Mouse (Mus musculus) limb, embryonic 14.5 days (tissue): Measurements from ENCODE around the gene Crat. TPM values are rescaled to one million over a fixed set of nuclear protein-coding genes. Genes with fewer than 3 reads are reported as not detected.
A peak's percentile ranks its signal among the peaks of the same experiment; 100 is the strongest.

Experiments used
- ATAC-seq: fragments of 200-750 bp; cut with Nextera tagmentation; 2 replicates; pipeline ENCODE4 v1.8.0; 2017; ENCODE audit warnings: low read depth, moderate number of reproducible peaks, moderate TSS enrichment; ENCODE audit not compliant: low FRiP score
- DNase-seq: peaks from one replicate; pipeline ENCODE4 v3.0.0-alpha.2; 2015; ENCODE audit warnings: low spot score
- H3K27ac ChIP-seq: fragments of 300-500 bp; sonication (generic); replicated peaks from 2 replicates; pipeline ENCODE4 v1.5.1; 2014; ENCODE audit warnings: low read depth, mild to moderate bottlenecking, low read length, moderate library complexity, mixed read lengths
- H3K27me3 ChIP-seq: fragments of 300-500 bp; sonication (generic); 2 replicates; pipeline ENCODE4 v1.6.1; 2014; ENCODE audit warnings: low read length, mixed read lengths; ENCODE audit not compliant: control insufficient read depth, insufficient read depth
- H3K36me3 ChIP-seq: fragments of 300-500 bp; sonication (generic); 2 replicates; pipeline ENCODE4 v1.6.1; 2014; ENCODE audit warnings: mild to moderate bottlenecking, low read length, moderate library complexity, mixed read lengths; ENCODE audit not compliant: control insufficient read depth, insufficient read depth
- H3K4me1 ChIP-seq: fragments of 300-500 bp; sonication (generic); 2 replicates; pipeline ENCODE4 v1.6.1; 2014; ENCODE audit warnings: antibody characterized with exemption, low read length, mixed read lengths; ENCODE audit not compliant: control insufficient read depth, insufficient read depth
- H3K4me2 ChIP-seq: fragments of 300-500 bp; sonication (generic); replicated peaks from 2 replicates; pipeline ENCODE4 v1.6.1; 2014; ENCODE audit warnings: low read depth, mild to moderate bottlenecking, low read length, moderate library complexity; ENCODE audit not compliant: severe bottlenecking
- H3K4me3 ChIP-seq: fragments of 300-500 bp; sonication (generic); replicated peaks from 2 replicates; pipeline ENCODE4 v1.5.1; 2014; ENCODE audit warnings: low read length
- H3K9ac ChIP-seq: fragments of 300-500 bp; sonication (generic); 2 replicates; pipeline ENCODE4 v1.6.1; 2014; ENCODE audit warnings: mild to moderate bottlenecking, low read depth, low read length, moderate library complexity; ENCODE audit not compliant: severe bottlenecking
- H3K9me3 ChIP-seq: fragments of 300-500 bp; sonication (generic); 2 replicates; pipeline ENCODE4 v1.6.1; 2016; ENCODE audit warnings: low read length; ENCODE audit not compliant: control insufficient read depth
- POLR2A ChIP-seq: fragments of 200-500 bp; IDR thresholded peaks from 2 replicates; pipeline ENCODE4 v1.8.0; 2012; ENCODE audit warnings: inconsistent platforms, mild to moderate bottlenecking, moderate library complexity, borderline replicate concordance; ENCODE audit not compliant: insufficient read depth, insufficient read length; ENCODE audit errors: extremely low read depth
- WGBS: fragments of 180-500 bp; shearing (Covaris S2); extraction: QIAGEN DNeasy Blood & Tissue Kit; methylation state at CpG from one replicate; pipeline ENCODE4 v1.1.7; 2014; 5-methylcytosine and 5-hydroxymethylcytosine counted together
- polyA plus RNA-seq, 2 experiments: library from polyadenylated mRNA; depleted of rRNA in 1 of 2; stranded (reverse) in 1 of 2; unstranded in 1 of 2; fragments of >200 nt; fragmentation: Nextera tagmentation in 1 of 2; extraction: Ambion mirVana in 1 of 2; gene quantifications; 2 replicates each; pipeline versions ENCODE4 v1.2.1 to v1.2.3; 2012 to 2014

The Crat gene
- polyA plus RNA-seq (2012; rRNA removed) (25.0 and 31.0 TPM in 2 replicates), polyA plus RNA-seq (2014; fragmentation: Nextera tagmentation; extraction: Ambion mirVana) (33.4 and 36.1 TPM in 2 replicates)

DNA sequence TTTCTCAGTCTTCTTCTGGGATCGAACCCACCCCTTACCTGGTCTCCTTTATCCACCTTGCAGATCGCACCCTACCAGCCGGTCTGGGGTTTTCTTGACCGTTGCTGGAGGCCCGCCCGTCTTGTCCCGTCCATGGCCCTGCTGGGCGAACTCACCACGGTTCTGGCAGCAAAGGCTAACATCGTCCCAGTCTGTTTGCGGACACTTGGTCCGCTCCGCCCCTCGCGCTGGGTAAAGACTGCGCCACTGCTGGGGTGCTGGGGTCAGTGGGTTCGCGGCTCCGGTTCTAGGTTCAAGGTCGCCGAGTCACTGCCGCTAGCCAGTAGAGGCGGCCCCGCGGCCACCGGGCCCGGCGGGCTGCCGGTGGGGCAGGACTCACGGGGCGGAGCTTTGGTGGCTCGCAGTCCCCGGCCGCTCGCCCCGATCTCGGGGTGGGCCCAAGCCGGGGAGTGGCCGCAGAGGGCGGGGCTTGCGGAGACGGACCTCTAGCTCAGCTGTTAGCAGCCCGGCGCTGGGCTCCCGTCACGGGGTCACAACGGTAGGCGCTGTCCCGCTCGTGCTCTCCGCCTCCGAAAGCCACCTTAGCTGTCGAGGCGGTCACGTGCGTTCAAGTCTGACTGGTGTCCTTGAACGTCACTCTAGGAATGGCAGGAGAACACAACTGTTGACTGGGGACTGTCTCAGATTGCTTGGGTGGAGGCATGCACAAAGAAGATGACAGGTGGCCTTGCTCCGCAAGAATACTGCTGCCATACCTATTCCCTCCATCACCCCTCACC lies at the start of gene Crat:
Gene Crat, minus strand, starts transcription at position 657 of the 779 bp plus-strand sequence.
- DNase-seq: peak; percentile 77
- Histone ChIP-seq H3K9me3 (no peaks in the 10 kb centered on the region), H3K36me3 (peaks cover 9% of the 10 kb centered on the region), H3K4me1 (peaks cover 22% of the 10 kb centered on the region), H3K4me2 (peak within 1 kb of the TSS; percentile 92), H3K27ac (peak within 1 kb of the TSS; percentile 96), H3K4me3 (peak within 1 kb of the TSS; percentile 70), H3K9ac (peak within 1 kb of the TSS; percentile 89), H3K27me3 (no peaks in the 10 kb centered on the region)
- no peak; the same call in 1 of the 2 replicates for TF ChIP-seq POLR2A
- ATAC-seq: peak; percentile 82
- 1% methylated on average over 46 of the region's 58 CpGs for WGBS

- H3K9ac ChIP-seq: no peak overlapping the region
- no peaks in the 10 kb centered on the region for H3K36me3 ChIP-seq
- H3K4me3 ChIP-seq: peak overlapping the region; percentile 16
- H3K4me1 ChIP-seq: peaks cover 29% of the 10 kb centered on the region
- no peaks in the 10 kb centered on the region for H3K9me3 ChIP-seq
- ATAC-seq (no peak), DNase-seq (no peak)
- WGBS: 72% methylated on average over 5 of the region's 5 CpGs
- H3K27me3 ChIP-seq: no peaks in the 10 kb centered on the region
- H3K27ac ChIP-seq: peak overlapping the region; percentile 40; the same call in 1 of the 2 replicates
- no peak for TF ChIP-seq POLR2A
- H3K4me2 ChIP-seq: peak overlapping the region; percentile 46
These were observed 48.8 kb upstream of the Crat start for GRCm38 (mm10) chr2:30464411-30464810.

- Histone ChIP-seq H3K4me1 (peaks cover 25% of the 10 kb centered on the region), H3K27ac (peak overlapping the region; percentile 70), H3K4me3 (peak overlapping the region; percentile 16), H3K36me3 (peaks cover 3% of the 10 kb centered on the region; the same call in 1 of the 2 replicates), H3K27me3 (no peaks in the 10 kb centered on the region), H3K9ac (peak overlapping the region; percentile 34; the same call in 1 of the 2 replicates), H3K9me3 (no peaks in the 10 kb centered on the region), H3K4me2 (peak overlapping the region; percentile 46)
- TF ChIP-seq POLR2A: no peak
- ATAC-seq (peak; percentile 77), DNase-seq (peak; percentile 66)
- WGBS: 2% methylated on average over 9 of the region's 9 CpGs
These were observed 48.3 kb upstream of the Crat start for GRCm38 (mm10) chr2:30463904-30464330.

- H3K27ac ChIP-seq: peak overlapping the region; percentile 70
- H3K9me3 ChIP-seq: no peaks in the 10 kb centered on the region
- H3K36me3 ChIP-seq: peaks cover 8% of the 10 kb centered on the region; the same call in 1 of the 2 replicates
- peak overlapping the region; percentile 16 for H3K4me3 ChIP-seq
- ATAC-seq (no peak; the same call in 1 of the 2 replicates), DNase-seq (no peak)
- 17% methylated on average over 5 of the region's 5 CpGs for WGBS
- no peaks in the 10 kb centered on the region for H3K27me3 ChIP-seq
- peak overlapping the region; percentile 46 for H3K4me2 ChIP-seq
- H3K9ac ChIP-seq: peak overlapping the region; percentile 34; the same call in 1 of the 2 replicates
- TF ChIP-seq POLR2A: no peak
- peaks cover 25% of the 10 kb centered on the region for H3K4me1 ChIP-seq
These were observed 47.7 kb upstream of the Crat start for GRCm38 (mm10) chr2:30463341-30463761.

GRCm38 (mm10) chr2:30459241-30459640 lies 43.6 kb upstream of the Crat start:
- Histone ChIP-seq H3K27me3 (no peaks in the 10 kb centered on the region), H3K4me3 (no peak overlapping the region), H3K4me2 (no peak overlapping the region), H3K9ac (no peak overlapping the region), H3K36me3 (peaks cover 8% of the 10 kb centered on the region; the same call in 1 of the 2 replicates), H3K27ac (no peak overlapping the region), H3K9me3 (no peaks in the 10 kb centered on the region), H3K4me1 (peaks cover 15% of the 10 kb centered on the region)
- ATAC-seq (no peak), DNase-seq (no peak)
- TF ChIP-seq POLR2A: no peak
- 91% methylated on average over 6 of the region's 6 CpGs for WGBS
